Mouse (Mus musculus): ENCODE results near the gene Zbtb1.

- TF ChIP-seq CTCF (IDR thresholded peaks at IDR 0.05; ENCODE audit: borderline replicate concordance, insufficient read depth, low read length), result peak; percentile 45; the same call in 1 of the 2 replicates
- TF ChIP-seq POLR2A (IDR thresholded peaks at IDR 0.05; ENCODE audit: low read depth, low read length), result no peak
Observed at GRCm38 (mm10) chr12:76376649-76377048, 6.6 kb downstream of the Zbtb1 start.

Measured in embryonic fibroblast, embryonic 13.5 days (primary cell).